Mouse (Mus musculus): ENCODE measurements around the gene Drd1.

GRCm38 (mm10) chr13:54103271-54103670 is 47.8 kb upstream of the Drd1 start:
- TF ChIP-seq CTCF (IDR thresholded peaks at IDR 0.05; ENCODE audit: control insufficient read depth, insufficient read depth, insufficient read length) (no peak), USF1 (IDR thresholded peaks at IDR 0.05; ENCODE audit: low read depth) (no peak), MAX (IDR thresholded peaks at IDR 0.05) (no peak), CEBPB (IDR thresholded peaks at IDR 0.05; ENCODE audit: low read depth) (no peak)
